Mouse (Mus musculus): Measurements from ENCODE around the gene Serpinb1c. TPM values are rescaled to one million over a fixed set of nuclear protein-coding genes. Genes with fewer than 3 reads are reported as not detected.

Serpinb1c gene
- polyA plus RNA-seq, 1 experiment: 0.04 TPM

GRCm38 (mm10) chr13:32849531-32850123 is 48.4 kb downstream of the Serpinb1c start:
- no peaks in the 10 kb centered on the region for H3K36me3 ChIP-seq (ENCODE audit: control insufficient read depth, insufficient read depth)
- no peak overlapping the region for H3ac ChIP-seq (ENCODE audit: control insufficient read depth, insufficient read length, low read depth)
- H3K4me3 ChIP-seq (ENCODE audit: insufficient read depth, poor library complexity, severe bottlenecking): no peak overlapping the region
- H3K79me2 ChIP-seq (ENCODE audit: control insufficient read depth, insufficient read depth): no peaks in the 10 kb centered on the region
- H3K27me3 ChIP-seq (ENCODE audit: control insufficient read depth, insufficient read depth, insufficient read length): no peaks in the 10 kb centered on the region
- no peaks in the 10 kb centered on the region for H3K79me3 ChIP-seq (ENCODE audit: low read depth)
- TF ChIP-seq CTCF (IDR thresholded peaks at IDR 0.05; ENCODE audit: control insufficient read depth, insufficient read depth, insufficient read length) (no peak), CEBPB (IDR thresholded peaks at IDR 0.05; ENCODE audit: low read depth) (no peak), MAX (IDR thresholded peaks at IDR 0.05) (no peak), MYOG (IDR thresholded peaks at IDR 0.05; ENCODE audit: control insufficient read depth, extremely low read depth, insufficient read length) (no peak), USF1 (IDR thresholded peaks at IDR 0.05; ENCODE audit: low read depth) (no peak), MYOD1 (IDR thresholded peaks at IDR 0.05; ENCODE audit: control insufficient read depth, insufficient read length, low read depth) (no peak), FOSL1 (IDR thresholded peaks at IDR 0.05; ENCODE audit: insufficient read depth, low read length, poor library complexity, severe bottlenecking) (no peak)

DNA sequence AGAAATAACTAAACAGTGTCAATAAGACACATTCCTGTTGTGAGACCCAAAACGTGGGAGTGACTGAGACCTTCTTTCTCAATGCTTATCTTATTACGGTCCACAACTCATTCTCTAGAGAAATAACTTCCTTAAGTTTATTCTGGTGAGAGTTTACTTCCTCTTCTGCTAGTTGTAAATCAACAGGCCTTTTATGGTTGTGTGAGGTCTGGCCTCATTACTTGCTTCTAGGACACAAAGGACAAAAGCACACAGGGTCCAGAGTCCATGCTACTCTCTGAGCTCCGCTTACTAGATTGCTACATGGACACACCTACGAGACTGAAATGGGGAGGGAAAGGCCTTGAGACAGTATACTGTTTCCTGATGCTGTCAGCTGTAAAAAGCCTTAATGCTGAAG is 48.9 kb downstream of the Serpinb1c start:
- Histone ChIP-seq H3K36me3 (ENCODE audit: control insufficient read depth, insufficient read depth) (no peaks in the 10 kb centered on the region), H3K27me3 (ENCODE audit: control insufficient read depth, insufficient read depth, insufficient read length) (no peaks in the 10 kb centered on the region), H3K79me2 (ENCODE audit: control insufficient read depth, insufficient read depth) (no peaks in the 10 kb centered on the region), H3ac (ENCODE audit: control insufficient read depth, insufficient read length, low read depth) (no peak overlapping the region), H3K79me3 (ENCODE audit: low read depth) (no peaks in the 10 kb centered on the region), H3K4me3 (ENCODE audit: insufficient read depth, poor library complexity, severe bottlenecking) (no peak overlapping the region)
- no peak for TF ChIP-seq CTCF (IDR thresholded peaks at IDR 0.05; ENCODE audit: control insufficient read depth, insufficient read depth, insufficient read length)
- TF ChIP-seq MYOG (IDR thresholded peaks at IDR 0.05; ENCODE audit: control insufficient read depth, extremely low read depth, insufficient read length): no peak
- TF ChIP-seq USF1 (IDR thresholded peaks at IDR 0.05; ENCODE audit: low read depth): no peak
- no peak for TF ChIP-seq FOSL1 (IDR thresholded peaks at IDR 0.05; ENCODE audit: insufficient read depth, low read length, poor library complexity, severe bottlenecking)
- no peak for TF ChIP-seq MAX (IDR thresholded peaks at IDR 0.05)
- no peak for TF ChIP-seq CEBPB (IDR thresholded peaks at IDR 0.05; ENCODE audit: low read depth)
- TF ChIP-seq MYOD1 (IDR thresholded peaks at IDR 0.05; ENCODE audit: control insufficient read depth, insufficient read length, low read depth): no peak

GRCm38 (mm10) chr13:32846221-32846620 is 51.8 kb downstream of the Serpinb1c start:
- no peak for TF ChIP-seq CEBPB (IDR thresholded peaks at IDR 0.05; ENCODE audit: low read depth)
- TF ChIP-seq FOSL1 (IDR thresholded peaks at IDR 0.05; ENCODE audit: insufficient read depth, low read length, poor library complexity, severe bottlenecking): peak; percentile 72
- Histone ChIP-seq H3K79me3 (ENCODE audit: low read depth) (no peaks in the 10 kb centered on the region), H3K4me3 (ENCODE audit: insufficient read depth, poor library complexity, severe bottlenecking) (no peak overlapping the region), H3ac (ENCODE audit: control insufficient read depth, insufficient read length, low read depth) (no peak overlapping the region), H3K27me3 (ENCODE audit: control insufficient read depth, insufficient read depth, insufficient read length) (no peaks in the 10 kb centered on the region), H3K36me3 (ENCODE audit: control insufficient read depth, insufficient read depth) (no peaks in the 10 kb centered on the region), H3K79me2 (ENCODE audit: control insufficient read depth, insufficient read depth) (no peaks in the 10 kb centered on the region)

DNA sequence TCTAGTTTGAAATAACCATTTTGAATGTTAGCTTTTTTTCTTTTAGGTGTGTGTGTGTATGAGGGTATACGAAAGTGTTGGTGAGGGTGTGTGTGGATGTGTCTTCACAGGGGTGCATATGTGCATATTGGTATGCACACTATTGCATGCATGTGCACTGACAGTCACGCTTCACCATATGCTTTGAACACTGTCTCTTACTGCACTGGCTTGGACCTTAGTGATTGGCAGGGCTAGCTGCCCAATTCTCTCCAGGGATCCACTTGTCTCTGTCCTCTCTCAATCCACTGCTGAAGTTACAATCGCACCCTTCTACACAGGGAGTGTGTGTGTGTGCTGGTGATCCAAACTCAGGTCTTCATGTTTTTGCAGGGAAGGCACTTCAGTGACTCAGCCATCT is 56.7 kb downstream of the Serpinb1c start:
- no peaks in the 10 kb centered on the region for H3K27me3 ChIP-seq (ENCODE audit: control insufficient read depth, insufficient read depth, insufficient read length)
- H3K79me3 ChIP-seq (ENCODE audit: low read depth): no peaks in the 10 kb centered on the region
- no peaks in the 10 kb centered on the region for H3K36me3 ChIP-seq (ENCODE audit: control insufficient read depth, insufficient read depth)
- H3ac ChIP-seq (ENCODE audit: control insufficient read depth, insufficient read length, low read depth): no peak overlapping the region
- H3K79me2 ChIP-seq (ENCODE audit: control insufficient read depth, insufficient read depth): no peaks in the 10 kb centered on the region
- H3K4me3 ChIP-seq (ENCODE audit: insufficient read depth, poor library complexity, severe bottlenecking): no peak overlapping the region
- TF ChIP-seq MYOG (IDR thresholded peaks at IDR 0.05; ENCODE audit: control insufficient read depth, extremely low read depth, insufficient read length) (no peak), MAX (IDR thresholded peaks at IDR 0.05) (no peak), CEBPB (IDR thresholded peaks at IDR 0.05; ENCODE audit: low read depth) (no peak), MYOD1 (IDR thresholded peaks at IDR 0.05; ENCODE audit: control insufficient read depth, insufficient read length, low read depth) (no peak), USF1 (IDR thresholded peaks at IDR 0.05; ENCODE audit: low read depth) (no peak), FOSL1 (IDR thresholded peaks at IDR 0.05; ENCODE audit: insufficient read depth, low read length, poor library complexity, severe bottlenecking) (no peak), CTCF (IDR thresholded peaks at IDR 0.05; ENCODE audit: control insufficient read depth, insufficient read depth, insufficient read length) (no peak)

- Histone ChIP-seq H3K27me3 (ENCODE audit: control insufficient read depth, insufficient read depth, insufficient read length) (no peaks in the 10 kb centered on the region), H3K4me3 (ENCODE audit: insufficient read depth, poor library complexity, severe bottlenecking) (no peak overlapping the region), H3K79me3 (ENCODE audit: low read depth) (no peaks in the 10 kb centered on the region), H3ac (ENCODE audit: control insufficient read depth, insufficient read length, low read depth) (no peak overlapping the region), H3K79me2 (ENCODE audit: control insufficient read depth, insufficient read depth) (no peaks in the 10 kb centered on the region), H3K36me3 (ENCODE audit: control insufficient read depth, insufficient read depth) (no peaks in the 10 kb centered on the region)
- TF ChIP-seq MAX (IDR thresholded peaks at IDR 0.05) (no peak), CTCF (IDR thresholded peaks at IDR 0.05; ENCODE audit: control insufficient read depth, insufficient read depth, insufficient read length) (no peak), FOSL1 (IDR thresholded peaks at IDR 0.05; ENCODE audit: insufficient read depth, low read length, poor library complexity, severe bottlenecking) (no peak), MYOD1 (IDR thresholded peaks at IDR 0.05; ENCODE audit: control insufficient read depth, insufficient read length, low read depth) (no peak), MYOG (IDR thresholded peaks at IDR 0.05; ENCODE audit: control insufficient read depth, extremely low read depth, insufficient read length) (no peak), CEBPB (IDR thresholded peaks at IDR 0.05; ENCODE audit: low read depth) (no peak), USF1 (IDR thresholded peaks at IDR 0.05; ENCODE audit: low read depth) (no peak)
Observed at GRCm38 (mm10) chr13:32839314-32839713, 58.7 kb downstream of the Serpinb1c start.

- TF ChIP-seq MAX (IDR thresholded peaks at IDR 0.05): no peak
- TF ChIP-seq CEBPB (IDR thresholded peaks at IDR 0.05; ENCODE audit: low read depth): no peak
- TF ChIP-seq CTCF (IDR thresholded peaks at IDR 0.05; ENCODE audit: control insufficient read depth, insufficient read depth, insufficient read length): no peak
- TF ChIP-seq MYOG (IDR thresholded peaks at IDR 0.05; ENCODE audit: control insufficient read depth, extremely low read depth, insufficient read length): no peak
- TF ChIP-seq MYOD1 (IDR thresholded peaks at IDR 0.05; ENCODE audit: control insufficient read depth, insufficient read length, low read depth): no peak
- TF ChIP-seq FOSL1 (IDR thresholded peaks at IDR 0.05; ENCODE audit: insufficient read depth, low read length, poor library complexity, severe bottlenecking): no peak
- TF ChIP-seq USF1 (IDR thresholded peaks at IDR 0.05; ENCODE audit: low read depth): no peak
Observed at GRCm38 (mm10) chr13:32834513-32834912, 63.5 kb downstream of the Serpinb1c start.

More at GRCm38 (mm10) chr13:32834513-32834912, 63.5 kb downstream of the Serpinb1c start:
- no peaks in the 10 kb centered on the region for H3K79me2 ChIP-seq (ENCODE audit: control insufficient read depth, insufficient read depth)
- no peaks in the 10 kb centered on the region for H3K27me3 ChIP-seq (ENCODE audit: control insufficient read depth, insufficient read depth, insufficient read length)
- no peaks in the 10 kb centered on the region for H3K79me3 ChIP-seq (ENCODE audit: low read depth)
- no peak overlapping the region for H3K4me3 ChIP-seq (ENCODE audit: insufficient read depth, poor library complexity, severe bottlenecking)
- no peak overlapping the region for H3ac ChIP-seq (ENCODE audit: control insufficient read depth, insufficient read length, low read depth)
- H3K36me3 ChIP-seq (ENCODE audit: control insufficient read depth, insufficient read depth): no peaks in the 10 kb centered on the region
